Mouse (Mus musculus) small intestine, adult 2 months (tissue): ENCODE measurements around the gene Fmo5. TPM values are rescaled to one million over a fixed set of nuclear protein-coding genes. Genes with fewer than 3 reads are reported as not detected.

Experiments used
- H3K27ac ChIP-seq: fragments of 200-500 bp; 2 replicates; pipeline ENCODE4 v1.5.1; 2012; ENCODE audit warnings: low read depth, low read length, control low read depth, inconsistent platforms; ENCODE audit not compliant: insufficient read depth
- H3K27me3 ChIP-seq: fragments of 200-500 bp; 2 replicates; pipeline ENCODE4 v1.6.1; 2012; ENCODE audit warnings: mild to moderate bottlenecking, moderate library complexity, low read length, inconsistent platforms; ENCODE audit not compliant: control insufficient read depth, insufficient read depth
- H3K36me3 ChIP-seq: fragments of 200-500 bp; 2 replicates; pipeline ENCODE4 v1.6.1; 2012; ENCODE audit warnings: mild to moderate bottlenecking, low read length, control low read depth, inconsistent platforms; ENCODE audit not compliant: control insufficient read depth, insufficient read depth
- H3K4me1 ChIP-seq: fragments of 200-500 bp; 2 replicates; pipeline ENCODE4 v1.6.1; 2012; ENCODE audit warnings: low read length, inconsistent platforms, mixed read lengths; ENCODE audit not compliant: control insufficient read depth, insufficient read depth, insufficient read length
- H3K4me3 ChIP-seq: fragments of 200-500 bp; 2 replicates; pipeline ENCODE4 v1.5.1; 2012; ENCODE audit warnings: low read depth, mild to moderate bottlenecking, control low read depth, inconsistent platforms, low read length, moderate library complexity
- CTCF ChIP-seq: fragments of 200-500 bp; IDR thresholded peaks from 2 replicates; pipeline ENCODE4 v1.5.1; 2012; ENCODE audit warnings: low read depth, mild to moderate bottlenecking, control low read depth, inconsistent platforms, low read length, moderate library complexity, mixed read lengths; ENCODE audit not compliant: insufficient replicate concordance, insufficient read length; ENCODE audit errors: extremely low read depth
- POLR2A ChIP-seq: fragments of 200-500 bp; IDR thresholded peaks from 2 replicates; pipeline ENCODE4 v1.6.1; 2012; ENCODE audit warnings: low read depth, mild to moderate bottlenecking, control low read depth, inconsistent platforms, low read length, moderate library complexity
- WGBS: fragments of 180-500 bp; shearing (Covaris S2); methylation state at CpG from one replicate; pipeline ENCODE4 v1.1.7; 2018; 5-methylcytosine and 5-hydroxymethylcytosine counted together
- polyA plus RNA-seq: library from polyadenylated mRNA; depleted of rRNA; stranded (reverse); fragments of >200 nt; gene quantifications from 2 replicates; pipeline ENCODE4 v1.2.3, GENCODE M21; 2012

Fmo5 gene
- polyA plus RNA-seq, 1 experiment, result 84.1 TPM

GRCm38 (mm10) chr3:97649469-97649868, 20.9 kb downstream of the Fmo5 start:
- no peak for TF ChIP-seq POLR2A
- no peak for TF ChIP-seq CTCF
- H3K36me3 ChIP-seq, result peaks cover 32% of the 10 kb centered on the region
- H3K27ac ChIP-seq, result no peak overlapping the region
- no peak overlapping the region for H3K4me3 ChIP-seq
- no peaks in the 10 kb centered on the region for H3K27me3 ChIP-seq
- H3K4me1 ChIP-seq, result no peaks in the 10 kb centered on the region
- WGBS, result 59% methylated on average over 6 of the region's 6 CpGs

- TF ChIP-seq POLR2A, result no peak
- TF ChIP-seq CTCF, result no peak
- 90% methylated on average over 10 of the region's 10 CpGs for WGBS
- H3K36me3 ChIP-seq, result peaks cover 19% of the 10 kb centered on the region
- H3K27me3 ChIP-seq, result no peaks in the 10 kb centered on the region
- H3K27ac ChIP-seq, result no peak overlapping the region
- no peaks in the 10 kb centered on the region for H3K4me1 ChIP-seq
- no peak overlapping the region for H3K4me3 ChIP-seq
These were observed 23.0 kb downstream of the Fmo5 start for GRCm38 (mm10) chr3:97651604-97652003.

- no peak overlapping the region for H3K4me3 ChIP-seq
- no peaks in the 10 kb centered on the region for H3K27me3 ChIP-seq
- H3K27ac ChIP-seq, result no peak overlapping the region
- H3K4me1 ChIP-seq, result no peaks in the 10 kb centered on the region; the same call in 1 of the 2 replicates
- TF ChIP-seq POLR2A, result no peak
- no peak for TF ChIP-seq CTCF
- WGBS, result 79% methylated on average over 5 of the region's 5 CpGs
- H3K36me3 ChIP-seq, result peaks cover 16% of the 10 kb centered on the region
These were observed 25.2 kb downstream of the Fmo5 start for GRCm38 (mm10) chr3:97653781-97654180.

- no peak overlapping the region for H3K4me3 ChIP-seq
- no peak overlapping the region for H3K27ac ChIP-seq
- TF ChIP-seq POLR2A (no peak), CTCF (peak; percentile 48; the same call in 1 of the 2 replicates)
- H3K36me3 ChIP-seq, result peaks cover 12% of the 10 kb centered on the region
- H3K27me3 ChIP-seq, result no peaks in the 10 kb centered on the region
- WGBS, result 87% methylated on average over 8 of the region's 8 CpGs
- H3K4me1 ChIP-seq, result no peaks in the 10 kb centered on the region; the same call in 1 of the 2 replicates
These were observed 26.3 kb downstream of the Fmo5 start for GRCm38 (mm10) chr3:97654901-97655300.

- WGBS, result 1% methylated on average over 51 of the region's 51 CpGs
- Histone ChIP-seq H3K4me1 (no peaks in the 10 kb centered on the region; the same call in 1 of the 2 replicates), H3K27ac (peak within 1 kb of the TSS; percentile 58), H3K27me3 (no peaks in the 10 kb centered on the region), H3K4me3 (peak within 1 kb of the TSS; percentile 98), H3K36me3 (no peaks in the 10 kb centered on the region; the same call in 1 of the 2 replicates)
- TF ChIP-seq CTCF (no peak), POLR2A (no peak)
These were observed 29.2 kb downstream of the Fmo5 start, which contains the start of gene Prkab2 for GRCm38 (mm10) chr3:97657655-97658411. Gene Prkab2, plus strand, starts transcription at chr3:97658193.

DNA sequence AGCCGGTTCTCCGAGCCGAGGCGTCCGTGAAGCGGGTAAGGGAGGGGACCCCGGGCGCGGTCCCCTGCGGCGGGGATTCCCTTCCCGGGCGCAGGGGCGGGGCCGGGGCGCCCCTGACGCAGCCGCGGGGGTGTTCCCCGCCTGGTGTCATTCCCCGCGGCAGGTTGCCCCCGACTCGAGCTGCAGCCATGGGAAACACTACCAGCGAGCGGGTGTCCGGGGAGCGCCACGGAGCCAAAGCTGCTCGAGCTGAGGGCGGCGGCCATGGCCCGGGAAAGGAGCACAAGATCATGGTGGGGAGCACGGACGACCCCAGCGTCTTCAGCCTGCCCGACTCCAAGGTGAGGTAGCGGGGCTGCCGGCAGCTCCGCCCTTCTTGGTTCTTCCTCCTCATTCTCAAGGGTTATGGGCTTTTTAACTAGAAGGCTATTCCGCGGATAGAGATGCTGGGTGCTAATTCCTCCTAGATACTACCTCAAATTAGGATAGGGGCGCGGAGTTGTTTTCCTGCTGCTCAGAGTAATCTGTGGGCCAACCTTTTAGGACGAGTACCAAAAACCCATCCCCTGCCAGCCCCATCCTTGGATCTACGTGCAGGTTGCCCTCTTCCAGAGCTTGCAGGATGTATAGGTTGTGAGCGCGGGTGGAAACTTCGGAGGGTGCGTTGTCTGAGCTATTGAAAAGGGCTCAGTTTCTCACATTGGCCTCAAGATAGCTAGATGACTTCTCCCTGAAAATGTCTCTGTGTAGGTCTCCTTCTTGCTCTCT, 30.0 kb downstream of the Fmo5 start:
- Histone ChIP-seq H3K27ac (peak overlapping the region; percentile 58), H3K4me3 (peak overlapping the region; percentile 98), H3K36me3 (0 out of 2 replicates have a peak, but pooled peaks cover 2% of the 10 kb centered on the region), H3K4me1 (no peaks in the 10 kb centered on the region; the same call in 1 of the 2 replicates), H3K27me3 (no peaks in the 10 kb centered on the region)
- no peak for TF ChIP-seq POLR2A
- 1% methylated on average over 48 of the region's 50 CpGs for WGBS

DNA sequence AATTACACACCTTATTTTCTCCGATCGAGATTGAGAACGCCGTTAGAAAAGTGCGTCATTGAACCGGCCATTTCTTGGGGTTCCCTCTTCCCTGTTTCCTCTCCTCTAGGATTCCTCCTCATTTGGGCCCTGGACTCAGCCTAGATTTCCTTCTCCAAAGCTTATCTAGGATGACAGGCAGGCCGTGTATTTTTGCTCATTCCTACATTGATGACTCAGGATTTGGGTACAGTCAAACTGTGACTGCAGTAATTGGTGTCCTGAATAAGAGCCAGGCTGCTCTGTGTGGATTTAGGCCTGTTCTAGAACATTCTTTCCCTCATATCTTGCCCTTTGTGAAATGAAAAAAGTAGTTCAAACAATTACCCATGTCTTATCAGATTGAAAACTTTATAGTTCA, 31.1 kb downstream of the Fmo5 start:
- TF ChIP-seq POLR2A (no peak), CTCF (no peak)
- no peak overlapping the region for H3K4me3 ChIP-seq

More for the DNA sequence above, 31.1 kb downstream of the Fmo5 start:
- no peak overlapping the region for H3K27ac ChIP-seq
- H3K27me3 ChIP-seq, result no peaks in the 10 kb centered on the region
- no peaks in the 10 kb centered on the region; the same call in 1 of the 2 replicates for H3K4me1 ChIP-seq
- 76% methylated on average over 7 of the region's 7 CpGs for WGBS
- 0 out of 2 replicates have a peak, but pooled peaks cover 2% of the 10 kb centered on the region for H3K36me3 ChIP-seq
